Mouse (Mus musculus): ENCODE data around the gene Daxx. TPM values are rescaled to one million over a fixed set of nuclear protein-coding genes. Genes with fewer than 3 reads are reported as not detected.
A peak's percentile ranks its signal among the peaks of the same experiment; 100 is the strongest.

Gene Daxx
- polyA plus RNA-seq, 1 experiment, result 35.9 TPM

- TF ChIP-seq CTCF (IDR thresholded peaks at IDR 0.05; ENCODE audit: insufficient read depth, low read length) (no peak), POLR2A (IDR thresholded peaks at IDR 0.05; ENCODE audit: borderline replicate concordance, extremely low read depth, low read depth, low read length) (peak; percentile 57; the same call in 1 of the 2 replicates)
- under 1% methylated on average over 80 of the region's 80 CpGs for WGBS
- DNase-seq, result peak; percentile 92
- H3K4me1 ChIP-seq (ENCODE audit: control insufficient read depth, insufficient read depth, low read length), result no peaks in the 10 kb centered on the region
- peak within 1 kb of the TSS; percentile 77 for H3K4me3 ChIP-seq (replicated peaks; ENCODE audit: extremely low read depth, low read depth, low read length)
These were observed 20.4 kb downstream of the Daxx start, which contains the start of gene Rgl2 for GRCm38 (mm10) chr17:33929371-33930279. Gene Rgl2, plus strand, starts transcription at chr17:33929543.

GRCm38 (mm10) chr17:33930280-33931158 is 21.3 kb downstream of the Daxx start:
- no peaks in the 10 kb centered on the region for H3K4me1 ChIP-seq (ENCODE audit: control insufficient read depth, insufficient read depth, low read length)
- TF ChIP-seq CTCF (IDR thresholded peaks at IDR 0.05; ENCODE audit: insufficient read depth, low read length) (no peak), POLR2A (IDR thresholded peaks at IDR 0.05; ENCODE audit: borderline replicate concordance, extremely low read depth, low read depth, low read length) (no peak; the same call in 1 of the 2 replicates)
- WGBS, result under 1% methylated on average over 44 of the region's 45 CpGs
- peak; percentile 77 for DNase-seq
- peak overlapping the region; percentile 77 for H3K4me3 ChIP-seq (replicated peaks; ENCODE audit: extremely low read depth, low read depth, low read length)

- H3K4me1 ChIP-seq (ENCODE audit: control insufficient read depth, insufficient read depth, low read length), result no peaks in the 10 kb centered on the region
- WGBS, result 43% methylated on average over 18 of the region's 18 CpGs
- H3K4me3 ChIP-seq (replicated peaks; ENCODE audit: extremely low read depth, low read depth, low read length), result peak overlapping the region; percentile 77
- TF ChIP-seq CTCF (IDR thresholded peaks at IDR 0.05; ENCODE audit: insufficient read depth, low read length) (no peak), POLR2A (IDR thresholded peaks at IDR 0.05; ENCODE audit: borderline replicate concordance, extremely low read depth, low read depth, low read length) (no peak)
- DNase-seq, result no peak
These were observed 22.1 kb downstream of the Daxx start for GRCm38 (mm10) chr17:33931159-33931866.

GRCm38 (mm10) chr17:33931947-33932346 is 22.7 kb downstream of the Daxx start:
- no peak for DNase-seq
- 90% methylated on average over 11 of the region's 11 CpGs for WGBS
- Histone ChIP-seq H3K4me1 (ENCODE audit: control insufficient read depth, insufficient read depth, low read length) (no peaks in the 10 kb centered on the region), H3K4me3 (replicated peaks; ENCODE audit: extremely low read depth, low read depth, low read length) (no peak overlapping the region)
- TF ChIP-seq POLR2A (IDR thresholded peaks at IDR 0.05; ENCODE audit: borderline replicate concordance, extremely low read depth, low read depth, low read length) (no peak), CTCF (IDR thresholded peaks at IDR 0.05; ENCODE audit: insufficient read depth, low read length) (no peak)

- WGBS, result 85% methylated on average over 14 of the region's 14 CpGs
- H3K4me1 ChIP-seq (ENCODE audit: control insufficient read depth, insufficient read depth, low read length), result no peaks in the 10 kb centered on the region
- H3K4me3 ChIP-seq (replicated peaks; ENCODE audit: extremely low read depth, low read depth, low read length), result no peak overlapping the region
- TF ChIP-seq POLR2A (IDR thresholded peaks at IDR 0.05; ENCODE audit: borderline replicate concordance, extremely low read depth, low read depth, low read length) (no peak), CTCF (IDR thresholded peaks at IDR 0.05; ENCODE audit: insufficient read depth, low read length) (no peak)
- DNase-seq, result no peak
These were observed 23.2 kb downstream of the Daxx start for GRCm38 (mm10) chr17:33932448-33932847.

- no peak overlapping the region for H3K4me3 ChIP-seq (replicated peaks; ENCODE audit: extremely low read depth, low read depth, low read length)
- no peak for DNase-seq
- H3K4me1 ChIP-seq (ENCODE audit: control insufficient read depth, insufficient read depth, low read length), result no peaks in the 10 kb centered on the region
- no peak for TF ChIP-seq CTCF (IDR thresholded peaks at IDR 0.05; ENCODE audit: insufficient read depth, low read length)
- TF ChIP-seq POLR2A (IDR thresholded peaks at IDR 0.05; ENCODE audit: borderline replicate concordance, extremely low read depth, low read depth, low read length), result no peak
- 95% methylated on average over 15 of the region's 15 CpGs for WGBS
These were observed 23.8 kb downstream of the Daxx start for GRCm38 (mm10) chr17:33932970-33933369.

GRCm38 (mm10) chr17:33935422-33936055 is 26.3 kb downstream of the Daxx start:
- H3K4me3 ChIP-seq (replicated peaks; ENCODE audit: extremely low read depth, low read depth, low read length), result no peak overlapping the region
- H3K4me1 ChIP-seq (ENCODE audit: control insufficient read depth, insufficient read depth, low read length), result peaks cover 7% of the 10 kb centered on the region; the same call in 1 of the 2 replicates
- no peak for DNase-seq
- WGBS, result 87% methylated on average over 21 of the region's 21 CpGs
- TF ChIP-seq POLR2A (IDR thresholded peaks at IDR 0.05; ENCODE audit: borderline replicate concordance, extremely low read depth, low read depth, low read length) (no peak), CTCF (IDR thresholded peaks at IDR 0.05; ENCODE audit: insufficient read depth, low read length) (no peak)

GRCm38 (mm10) chr17:33936993-33937392 is 27.8 kb downstream of the Daxx start:
- no peak for DNase-seq
- Histone ChIP-seq H3K4me3 (replicated peaks; ENCODE audit: extremely low read depth, low read depth, low read length) (no peak overlapping the region), H3K4me1 (ENCODE audit: control insufficient read depth, insufficient read depth, low read length) (peaks cover 10% of the 10 kb centered on the region; the same call in 1 of the 2 replicates)
- WGBS, result 83% methylated on average over 15 of the region's 15 CpGs
- TF ChIP-seq CTCF (IDR thresholded peaks at IDR 0.05; ENCODE audit: insufficient read depth, low read length) (no peak), POLR2A (IDR thresholded peaks at IDR 0.05; ENCODE audit: borderline replicate concordance, extremely low read depth, low read depth, low read length) (no peak)
